Mouse (Mus musculus): ENCODE measurements around the gene Olfr678. TPM values are rescaled to one million over a fixed set of nuclear protein-coding genes. Genes with fewer than 3 reads are reported as not detected.
"Not testable (repeated sequence)": the region's sequence is repeated elsewhere in the genome, so short reads cannot be mapped to it uniquely, and the experiment has no call there.

Olfr678 gene
- total RNA-seq (2017): not detected in 2 replicates

- ATAC-seq (replicated peaks; ENCODE audit: low read depth, poor library complexity, severe bottlenecking): no peak
These were observed at the start of gene Olfr678 for GRCm38 (mm10) chr7:105064175-105064574. Gene Olfr678 (plus strand): TSS chr7:105064475.

GRCm38 (mm10) chr7:105022530-105022929 is 41.7 kb upstream of the Olfr678 start:
- ATAC-seq (replicated peaks; ENCODE audit: low read depth, poor library complexity, severe bottlenecking): no peak

- ATAC-seq (replicated peaks; ENCODE audit: low read depth, poor library complexity, severe bottlenecking): no peak
These were observed 35.9 kb upstream of the Olfr678 start, which contains the start of gene Olfr675 for GRCm38 (mm10) chr7:105028360-105028759. Gene Olfr675 (minus strand): TSS chr7:105028460.

- no peak for ATAC-seq (replicated peaks; ENCODE audit: low read depth, poor library complexity, severe bottlenecking)
These were observed 31.9 kb upstream of the Olfr678 start, which contains the start of gene Olfr676 for GRCm38 (mm10) chr7:105032398-105032797. Gene Olfr676 (plus strand): TSS chr7:105032698.

GRCm38 (mm10) chr7:105033836-105034235 is 30.4 kb upstream of the Olfr678 start:
- not testable (repeated sequence) for ATAC-seq (replicated peaks; ENCODE audit: low read depth, poor library complexity, severe bottlenecking)

GRCm38 (mm10) chr7:105058951-105059350 is 5.3 kb upstream of the Olfr678 start:
- ATAC-seq (replicated peaks; ENCODE audit: low read depth, poor library complexity, severe bottlenecking): no peak

- ATAC-seq (replicated peaks; ENCODE audit: low read depth, poor library complexity, severe bottlenecking): no peak
These were observed 16.6 kb downstream of the Olfr678 start, which contains the start of gene Olfr679 for GRCm38 (mm10) chr7:105080905-105081304. Gene Olfr679 (plus strand): TSS chr7:105081205.

- ATAC-seq (replicated peaks; ENCODE audit: low read depth, poor library complexity, severe bottlenecking): not testable (repeated sequence)
These were observed 28.4 kb downstream of the Olfr678 start, which contains the start of gene Olfr680-ps1 for GRCm38 (mm10) chr7:105092717-105093116. Gene Olfr680-ps1 (minus strand): TSS chr7:105092817.

- ATAC-seq (replicated peaks; ENCODE audit: low read depth, poor library complexity, severe bottlenecking): no peak
These were observed 52.3 kb downstream of the Olfr678 start, which contains the start of gene Olfr681 for GRCm38 (mm10) chr7:105116536-105116935. Gene Olfr681 (plus strand): TSS chr7:105116836.

Other genes starting within 250 kb of the Olfr678 start
- gene Usp17lb, start 221.9 kb upstream of the Olfr678 start, total RNA-seq (2017): not detected in 2 replicates
- not detected in 2 replicates for gene Usp17la, start 207.5 kb upstream of the Olfr678 start, total RNA-seq (2017)
- gene Olfr665, start 186.4 kb upstream of the Olfr678 start, total RNA-seq (2017): not detected in 2 replicates
- gene Olfr666, start 168.5 kb upstream of the Olfr678 start, total RNA-seq (2017): not detected in 2 replicates
- gene Olfr667, start 143.0 kb upstream of the Olfr678 start, total RNA-seq (2017): not detected in 2 replicates
- gene Olfr668, start 136.4 kb upstream of the Olfr678 start, total RNA-seq (2017): not detected in 2 replicates
- gene Olfr669, start 130.2 kb upstream of the Olfr678 start, total RNA-seq (2017): not detected in 2 replicates
- gene Olfr670, start 101.9 kb upstream of the Olfr678 start, total RNA-seq (2017): not detected in 2 replicates
- not detected in 2 replicates for gene Olfr671, start 85.3 kb upstream of the Olfr678 start, total RNA-seq (2017)
- not detected in 2 replicates for gene Olfr672, start 62.4 kb upstream of the Olfr678 start, total RNA-seq (2017)
- gene Olfr675, start 36.0 kb upstream of the Olfr678 start, total RNA-seq (2017): not detected in 2 replicates
- gene Olfr676, start 31.8 kb upstream of the Olfr678 start, total RNA-seq (2017): not detected in 2 replicates
- gene Olfr677, start 13.1 kb upstream of the Olfr678 start, total RNA-seq (2017): not detected in 2 replicates
- gene Olfr679, start 16.7 kb downstream of the Olfr678 start, total RNA-seq (2017): not detected in 2 replicates
- not detected in 2 replicates for gene Olfr680-ps1, start 28.3 kb downstream of the Olfr678 start, total RNA-seq (2017)
- gene Olfr681, start 52.4 kb downstream of the Olfr678 start, total RNA-seq (2017): not detected in 2 replicates
- not detected in 2 replicates for gene Olfr683, start 82.5 kb downstream of the Olfr678 start, total RNA-seq (2017)
- not detected in 2 replicates for gene Olfr684, start 99.2 kb downstream of the Olfr678 start, total RNA-seq (2017)
- gene Olfr685, start 121.5 kb downstream of the Olfr678 start, total RNA-seq (2017): not detected in 2 replicates
- gene Olfr686, start 143.0 kb downstream of the Olfr678 start, total RNA-seq (2017): not detected in 2 replicates
- not detected in 2 replicates for gene Olfr688, start 223.6 kb downstream of the Olfr678 start, total RNA-seq (2017)
- gene Olfr689, start 246.7 kb downstream of the Olfr678 start, total RNA-seq (2017): not detected in 2 replicates

All from common myeloid progenitor, adult 5-6 weeks (primary cell).